Mouse (Mus musculus) forebrain, embryonic 15.5 days (tissue): ENCODE data around the gene Rtn4ip1. TPM values are rescaled to one million over a fixed set of nuclear protein-coding genes. Genes with fewer than 3 reads are reported as not detected.

ENCODE experiments used
- ATAC-seq: fragments of 200-750 bp; cut with Nextera tagmentation; replicated peaks from 2 replicates; pipeline ENCODE4 v1.8.0; 2017; ENCODE audit warnings: mild to moderate bottlenecking, moderate TSS enrichment, moderate library complexity
- H3K27ac ChIP-seq: fragments of 300-500 bp; sonication (generic); replicated peaks from 2 replicates; pipeline ENCODE4 v1.5.1; 2015; ENCODE audit warnings: mild to moderate bottlenecking, inconsistent platforms
- H3K27me3 ChIP-seq: fragments of 300-500 bp; sonication (generic); 2 replicates; pipeline ENCODE4 v1.6.1; 2015; ENCODE audit warnings: inconsistent platforms
- H3K36me3 ChIP-seq: fragments of 300-500 bp; sonication (generic); 2 replicates; pipeline ENCODE4 v1.6.1; 2015; ENCODE audit warnings: mild to moderate bottlenecking, inconsistent platforms
- H3K4me1 ChIP-seq: fragments of 300-500 bp; sonication (generic); 2 replicates; pipeline ENCODE4 v1.6.1; 2015; ENCODE audit warnings: inconsistent platforms
- H3K4me2 ChIP-seq: fragments of 300-500 bp; sonication (generic); replicated peaks from 2 replicates; pipeline ENCODE4 v1.6.1; 2015; ENCODE audit warnings: mild to moderate bottlenecking, inconsistent platforms
- H3K4me3 ChIP-seq: fragments of 300-500 bp; sonication (generic); 2 replicates; pipeline ENCODE4 v1.5.1; 2015; ENCODE audit warnings: mild to moderate bottlenecking, inconsistent platforms
- H3K9ac ChIP-seq: fragments of 300-500 bp; sonication (generic); replicated peaks from 2 replicates; pipeline ENCODE4 v1.6.1; 2015; ENCODE audit warnings: mild to moderate bottlenecking, inconsistent platforms
- H3K9me3 ChIP-seq: fragments of 300-500 bp; sonication (generic); 2 replicates; pipeline ENCODE4 v1.6.1; 2016; ENCODE audit warnings: inconsistent platforms
- WGBS: fragments of 180-500 bp; shearing (Covaris S2); methylation state at CpG from one replicate; pipeline ENCODE4 v1.1.7; 2015; ENCODE audit warnings: mixed read lengths; 5-methylcytosine and 5-hydroxymethylcytosine counted together
- polyA plus RNA-seq: library from polyadenylated mRNA; unstranded; fragments of >200 nt; fragmentation: Nextera tagmentation; extraction: Ambion mirVana; gene quantifications from 2 replicates; pipeline ENCODE4 v1.2.1, GENCODE M21; 2015

Gene Rtn4ip1
- polyA plus RNA-seq, 1 experiment from 2014 or later, result 17.5 TPM

DNA sequence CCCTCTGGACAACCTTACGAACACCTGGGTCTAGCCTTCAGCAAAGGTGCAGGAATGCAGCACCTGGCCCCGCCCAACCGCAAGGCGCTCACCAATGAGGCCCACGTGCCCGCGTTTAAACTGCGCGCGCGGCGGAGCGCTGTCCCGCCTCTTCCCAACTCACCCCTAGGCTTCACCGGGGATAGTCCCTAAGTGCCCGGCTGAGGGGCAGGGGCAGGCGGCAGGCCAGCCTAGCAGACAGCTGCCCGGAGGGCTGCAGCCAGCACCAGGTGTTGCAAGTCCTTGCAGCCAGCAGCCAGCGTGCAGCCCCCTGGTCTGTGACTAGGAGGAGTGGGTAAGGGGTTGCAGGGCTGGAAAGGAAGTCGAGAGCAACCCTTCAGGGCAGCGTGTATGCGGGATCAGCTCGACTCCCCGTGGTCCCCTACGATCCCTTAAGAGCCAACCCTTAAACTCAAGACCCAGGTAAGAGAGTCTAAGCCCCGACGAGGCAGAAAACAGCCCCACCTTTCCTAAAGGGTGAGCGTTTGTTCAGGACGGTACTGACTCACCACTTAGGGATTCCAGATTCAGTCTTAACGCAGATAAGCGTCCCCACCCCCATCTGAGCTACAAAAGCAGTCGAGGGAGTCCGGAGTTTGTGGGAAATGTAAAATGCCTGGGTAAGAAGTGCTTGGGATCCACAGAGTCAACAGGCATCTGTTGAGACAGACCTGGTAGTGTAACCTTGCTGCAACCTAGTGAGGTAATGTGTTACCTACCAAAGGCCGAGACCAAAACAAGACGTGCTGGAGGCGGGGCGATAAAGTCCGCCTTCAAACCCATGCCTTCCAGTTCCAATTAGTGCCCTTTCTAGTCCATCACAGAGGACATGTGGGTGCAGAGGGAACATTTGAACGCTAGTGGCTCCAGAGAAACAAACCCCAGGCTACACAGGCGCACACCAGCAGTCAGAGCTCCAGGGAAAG, 104.4 kb downstream of the Rtn4ip1 start:
- H3K4me1 ChIP-seq, result peaks cover 27% of the 10 kb centered on the region
- no peaks in the 10 kb centered on the region for H3K36me3 ChIP-seq
- H3K4me2 ChIP-seq, result peak overlapping the region; percentile 50
- H3K27ac ChIP-seq, result no peak overlapping the region
- peak overlapping the region; percentile 36 for H3K4me3 ChIP-seq
- 0 out of 2 replicates have a peak overlapping the region, but pooled peaks have one; percentile 14 for H3K9ac ChIP-seq
- H3K27me3 ChIP-seq, result peaks cover 67% of the 10 kb centered on the region
- ATAC-seq, result 0 out of 2 replicates have a peak, but pooled peaks have one; percentile 49
- H3K9me3 ChIP-seq, result no peaks in the 10 kb centered on the region
- 3% methylated on average over 40 of the region's 40 CpGs for WGBS

Other genes with a start within 250 kb of the Rtn4ip1 start
- gene Qrsl1, start 62 bp upstream of the Rtn4ip1 start, polyA plus RNA-seq, result 22.6 and 24.2 TPM in 2 replicates
- 0.23 and 0.29 TPM in 2 replicates for gene Crybg1, start 247.0 kb downstream of the Rtn4ip1 start, polyA plus RNA-seq